Mouse (Mus musculus): ENCODE measurements around the gene Bdkrb1.

Bdkrb1 gene

GRCm38 (mm10) chr12:105599098-105599497 is 3.8 kb upstream of the Bdkrb1 start:
- no peak for DNase-seq

DNA sequence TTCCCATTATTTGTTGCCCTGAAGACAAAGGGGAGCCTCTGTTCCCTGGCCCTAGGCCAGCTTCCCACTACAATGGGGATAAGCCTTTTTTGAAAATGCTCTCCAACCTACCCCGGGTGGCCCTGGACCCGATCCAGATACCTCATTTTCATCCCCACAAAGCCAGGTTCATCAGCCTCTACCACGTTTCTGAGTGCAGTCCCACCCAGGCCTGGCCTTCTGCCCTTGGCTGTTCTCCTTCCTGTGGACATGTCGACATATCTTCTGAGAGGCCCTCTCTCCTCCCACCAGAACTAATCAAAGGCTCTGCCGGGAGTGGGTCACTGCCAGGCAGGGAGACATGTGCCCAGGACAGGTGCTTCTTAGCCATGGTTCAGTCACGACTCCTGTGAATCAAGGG is 1.3 kb upstream of the Bdkrb1 start:
- no peak for DNase-seq

- DNase-seq = no peak
Observed at GRCm38 (mm10) chr12:105603904-105604303, 1.0 kb downstream of the Bdkrb1 start.

DNA sequence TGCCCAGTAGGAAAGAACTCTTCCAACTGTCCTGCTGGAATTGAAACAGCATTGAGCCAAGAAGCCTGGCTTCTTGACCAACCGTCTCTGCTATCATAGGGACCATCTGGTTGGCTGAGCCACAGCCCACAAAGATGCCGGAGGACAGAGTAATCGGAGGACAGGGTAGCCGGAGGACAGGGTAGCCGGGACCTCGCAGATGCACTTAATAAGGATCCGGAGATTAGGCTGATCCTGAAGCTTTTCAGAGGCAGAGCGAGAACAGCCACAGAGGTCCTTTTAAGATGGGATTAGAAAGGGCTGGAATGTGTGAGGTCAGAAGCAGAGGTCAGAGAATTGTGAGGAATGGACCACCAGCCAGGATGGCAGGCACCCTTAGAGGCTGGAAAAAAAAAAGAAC is 2.3 kb downstream of the Bdkrb1 start:
- no peak for DNase-seq

DNA sequence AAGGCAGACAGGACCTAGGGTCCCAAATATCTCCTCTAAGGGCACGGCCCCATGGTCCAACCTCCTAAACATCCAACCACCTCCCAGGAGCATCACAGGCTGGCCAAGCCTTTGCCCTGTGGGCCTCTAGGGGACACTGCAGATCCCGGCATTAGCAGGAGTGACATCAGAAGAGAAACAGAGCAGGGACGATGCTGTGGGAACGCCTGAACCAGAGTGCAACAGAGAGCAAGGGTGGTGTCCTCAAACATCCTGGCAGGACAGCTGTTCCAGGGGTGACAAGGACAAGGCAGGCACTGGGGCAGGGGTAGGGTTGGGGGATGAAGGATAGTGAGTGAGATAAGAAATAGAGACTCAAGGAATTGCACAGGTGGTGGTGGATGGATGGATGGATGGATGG is 4.0 kb downstream of the Bdkrb1 start:
- DNase-seq = no peak

- no peak for DNase-seq
Observed at GRCm38 (mm10) chr12:105611045-105611444, 8.2 kb downstream of the Bdkrb1 start.

DNA sequence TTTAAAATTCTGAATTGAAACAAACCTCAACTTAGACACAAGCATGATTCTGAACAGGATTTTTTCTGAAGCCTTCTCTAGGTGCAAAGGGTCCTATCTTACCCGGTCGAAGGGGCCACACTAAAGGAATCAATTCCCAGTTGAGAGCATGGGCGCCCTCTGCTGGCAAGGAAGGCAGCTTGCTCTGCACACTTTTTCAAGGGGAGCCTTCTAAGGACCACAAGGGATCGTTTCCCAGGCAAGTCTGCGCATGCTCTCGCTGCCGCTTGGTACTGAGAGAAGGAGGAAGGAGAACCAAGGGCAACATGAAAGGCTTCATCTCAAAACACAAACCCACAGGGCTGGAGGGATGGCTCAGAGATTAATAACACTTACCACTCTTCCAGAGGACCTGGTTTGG is 8.9 kb downstream of the Bdkrb1 start:
- DNase-seq = peak; percentile 71

- no peak for DNase-seq
Observed at GRCm38 (mm10) chr12:105613559-105613958, 10.7 kb downstream of the Bdkrb1 start.

GRCm38 (mm10) chr12:105622048-105622447 is 19.2 kb downstream of the Bdkrb1 start:
- DNase-seq = no peak

- DNase-seq = no peak
Observed at GRCm38 (mm10) chr12:105622981-105623539, 20.2 kb downstream of the Bdkrb1 start.

- no peak for DNase-seq
Observed at GRCm38 (mm10) chr12:105625798-105626197, 22.9 kb downstream of the Bdkrb1 start.

DNA sequence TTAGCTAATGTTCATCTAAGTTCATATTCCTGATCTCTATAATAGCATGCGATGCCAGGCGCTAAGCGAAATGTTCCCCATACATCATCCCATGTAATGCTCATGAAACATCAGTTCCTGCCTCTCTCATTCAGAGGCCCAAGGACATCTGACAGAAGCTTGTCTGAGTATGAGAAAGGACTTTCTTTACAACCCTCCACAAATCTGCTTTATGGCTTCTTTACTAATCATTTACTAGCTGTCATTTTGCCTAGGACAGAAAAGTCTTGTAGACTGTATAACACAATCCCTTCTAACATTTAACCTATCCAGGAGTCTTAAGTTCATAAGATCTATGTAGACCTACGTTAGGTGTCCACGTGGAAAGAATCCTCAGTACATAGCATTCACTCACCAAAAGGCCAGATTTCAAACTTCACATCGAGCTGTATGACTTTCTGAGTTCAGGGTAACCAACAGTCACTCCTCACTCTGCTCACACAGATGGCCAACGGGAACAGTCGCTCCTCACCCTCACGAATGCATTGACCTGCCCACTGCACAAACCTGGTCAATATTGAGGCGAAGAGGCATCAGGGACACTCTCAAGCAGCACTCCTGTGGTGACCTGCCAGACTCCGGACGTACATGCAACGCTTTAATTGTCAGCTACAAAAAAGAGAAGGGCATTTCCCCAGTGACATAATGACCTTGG is 31.6 kb downstream of the Bdkrb1 start:
- DNase-seq = no peak

GRCm38 (mm10) chr12:105636551-105636950 is 33.7 kb downstream of the Bdkrb1 start:
- DNase-seq = peak; percentile 34

DNA sequence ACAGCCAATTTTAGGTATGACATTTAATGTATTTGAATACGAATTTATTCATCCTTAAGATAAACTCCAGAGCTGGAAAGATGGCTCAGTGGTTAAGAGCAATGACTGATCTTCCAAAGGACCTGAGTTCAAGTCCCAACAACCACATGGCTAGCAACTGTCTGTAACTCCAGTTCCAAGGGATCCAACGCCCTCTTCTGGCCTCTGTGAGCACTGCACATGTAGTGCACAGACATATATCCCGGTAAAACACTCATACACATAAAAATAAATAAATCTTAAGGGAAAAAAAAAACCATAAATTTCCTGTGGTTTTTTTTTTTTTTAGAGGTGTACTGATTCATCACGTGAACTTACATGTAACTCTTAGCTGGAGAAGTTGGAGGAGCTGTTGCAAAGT is 34.7 kb downstream of the Bdkrb1 start:
- DNase-seq = peak; percentile 19

DNA sequence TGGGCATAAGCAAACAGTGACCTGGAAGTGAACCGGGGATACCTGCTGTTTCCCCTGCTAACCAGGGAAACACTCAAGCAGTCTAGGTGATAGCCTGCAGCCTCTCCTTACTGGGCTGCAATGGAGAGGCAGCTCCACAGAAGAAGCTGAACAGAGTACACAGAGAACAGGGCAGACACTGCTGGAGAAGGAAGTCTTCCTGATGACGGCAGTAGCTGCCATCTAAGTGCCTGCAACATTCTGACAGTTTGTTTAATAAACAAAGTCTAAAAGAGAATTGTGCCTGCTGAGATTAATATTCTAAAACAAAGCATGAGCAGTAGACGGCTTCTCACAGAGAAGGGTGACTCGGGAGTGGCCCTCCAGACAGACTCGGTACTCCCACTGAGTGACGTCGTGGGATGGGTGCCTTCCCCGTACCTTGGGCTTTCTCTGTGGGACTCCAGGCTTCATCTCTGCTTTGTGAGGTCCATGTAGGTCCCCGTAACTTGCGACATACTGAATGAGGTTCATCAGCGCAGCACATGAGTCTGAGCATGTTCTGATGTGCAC is 40.0 kb downstream of the Bdkrb1 start:
- DNase-seq = no peak

Measured in thymus, postnatal 4 days (tissue).